Mouse (Mus musculus) liver, embryonic 14.5 days (tissue): ENCODE data around the gene Prex1.

Experiments used
- CTCF ChIP-seq: IDR thresholded peaks from 2 replicates; pipeline ENCODE4 v1.5.1; 2016; ENCODE audit warnings: antibody characterized with exemption, low read depth, control low read depth
- EP300 ChIP-seq: IDR thresholded peaks from 2 replicates; pipeline ENCODE4 v1.6.1; 2016; ENCODE audit warnings: antibody characterized with exemption, low read depth

- TF ChIP-seq CTCF (no peak), EP300 (no peak)
Observed at GRCm38 (mm10) chr2:166729045-166729444, 15.4 kb upstream of the Prex1 start.
